Mouse (Mus musculus) G1E (cell line): ENCODE data around the gene Elfn2. TPM values are rescaled to one million over a fixed set of nuclear protein-coding genes. Genes with fewer than 3 reads are reported as not detected.

ENCODE experiments used
- ATAC-seq: 2 replicates; pipeline ENCODE4 v1.8.0; 2016; ENCODE audit warnings: mild to moderate bottlenecking; ENCODE audit not compliant: insufficient number of reproducible peaks, poor library complexity, low FRiP score, severe bottlenecking; ENCODE audit errors: extremely low read depth
- DNase-seq: peaks from one replicate; pipeline ENCODE4 v3.0.0; 2012; ENCODE audit warnings: low spot score
- H3K27me3 ChIP-seq: 2 replicates; pipeline ENCODE4 v1.6.1; 2012; ENCODE audit warnings: mild to moderate bottlenecking, low read length, inconsistent platforms; ENCODE audit not compliant: insufficient read depth
- H3K36me3 ChIP-seq: replicated peaks from 2 replicates; pipeline ENCODE3; 2012; ENCODE audit warnings: mild to moderate bottlenecking, inconsistent platforms
- H3K4me1 ChIP-seq: 2 replicates; pipeline ENCODE4 v1.6.1; 2012; ENCODE audit warnings: low read depth, low read length, inconsistent platforms, mixed read lengths; ENCODE audit not compliant: insufficient read depth
- H3K4me3 ChIP-seq: 2 replicates; pipeline ENCODE4 v1.5.1; 2012; ENCODE audit warnings: low read depth, mild to moderate bottlenecking, inconsistent platforms, low read length, moderate library complexity, mixed read lengths
- H3K9me3 ChIP-seq: replicated peaks from 2 replicates; pipeline ENCODE4 v1.6.1; 2012; ENCODE audit warnings: inconsistent platforms
- CTCF ChIP-seq: IDR thresholded peaks from 2 replicates; pipeline ENCODE4 v1.5.1; 2012; ENCODE audit warnings: low read depth, low read length, inconsistent platforms, mixed read lengths
- GATA1 ChIP-seq: IDR thresholded peaks from 2 replicates; pipeline ENCODE4 v1.6.1; 2012; ENCODE audit warnings: borderline replicate concordance, low read length, inconsistent platforms, mixed read lengths
- GATA2 ChIP-seq: IDR thresholded peaks from 2 replicates; pipeline ENCODE4 v1.6.1; 2012; ENCODE audit warnings: low read depth, low read length, inconsistent platforms, borderline replicate concordance
- POLR2AphosphoS5 ChIP-seq: IDR thresholded peaks from 2 replicates; pipeline ENCODE4 v1.6.1; 2012; ENCODE audit warnings: low read depth, low read length, inconsistent platforms; ENCODE audit not compliant: insufficient replicate concordance
- TAL1 ChIP-seq: conservative IDR thresholded peaks from 2 replicates; pipeline ENCODE4 v1.6.1; 2012; ENCODE audit warnings: low read depth, low read length, inconsistent platforms, mixed read lengths
- polyA plus RNA-seq: library from polyadenylated mRNA; stranded (reverse); fragments of >175 nt; gene quantifications from 2 replicates; pipeline ENCODE4 v1.2.3, GENCODE M21; 2012
- total RNA-seq, 2 experiments: library from RNA; stranded (forward) in 1 of 2; stranded (reverse) in 1 of 2; fragments of 200-1000 nt in 1 of 2; fragments of >200 nt in 1 of 2; fragmentation: Nextera tagmentation in 1 of 2; gene quantifications; 2 replicates each; pipeline ENCODE4 v1.2.3; 2014 to 2017

Gene Elfn2
- total and polyA plus RNA-seq, 3 experiments, result 0.05 TPM; not detected in 2

GRCm38 (mm10) chr15:78692505-78692904, 26.1 kb downstream of the Elfn2 start:
- no peaks in the 10 kb centered on the region for H3K36me3 ChIP-seq
- peaks cover 23% of the 10 kb centered on the region for H3K27me3 ChIP-seq
- ATAC-seq (no peak), DNase-seq (no peak)
- H3K9me3 ChIP-seq, result no peaks in the 10 kb centered on the region
- H3K4me3 ChIP-seq, result no peak overlapping the region
- TF ChIP-seq POLR2AphosphoS5 (no peak), GATA1 (no peak), TAL1 (no peak), CTCF (no peak), GATA2 (no peak)
- H3K4me1 ChIP-seq, result no peaks in the 10 kb centered on the region

GRCm38 (mm10) chr15:78690716-78691115, 27.9 kb downstream of the Elfn2 start:
- TF ChIP-seq TAL1, result no peak
- no peak for TF ChIP-seq POLR2AphosphoS5
- TF ChIP-seq GATA1, result no peak
- no peak for TF ChIP-seq CTCF
- no peak for TF ChIP-seq GATA2
- Histone ChIP-seq H3K4me3 (no peak overlapping the region), H3K36me3 (no peaks in the 10 kb centered on the region), H3K9me3 (no peaks in the 10 kb centered on the region), H3K4me1 (no peaks in the 10 kb centered on the region), H3K27me3 (peaks cover 26% of the 10 kb centered on the region)
- no peak for DNase-seq
- no peak for ATAC-seq

GRCm38 (mm10) chr15:78686910-78687309, 31.7 kb downstream of the Elfn2 start:
- H3K36me3 ChIP-seq, result no peaks in the 10 kb centered on the region
- TF ChIP-seq CTCF (no peak), GATA2 (no peak), GATA1 (no peak), TAL1 (no peak), POLR2AphosphoS5 (no peak)
- no peak for ATAC-seq
- H3K4me1 ChIP-seq, result no peaks in the 10 kb centered on the region
- no peaks in the 10 kb centered on the region for H3K9me3 ChIP-seq
- no peak for DNase-seq
- no peak overlapping the region for H3K4me3 ChIP-seq
- H3K27me3 ChIP-seq, result peaks cover 26% of the 10 kb centered on the region

DNA sequence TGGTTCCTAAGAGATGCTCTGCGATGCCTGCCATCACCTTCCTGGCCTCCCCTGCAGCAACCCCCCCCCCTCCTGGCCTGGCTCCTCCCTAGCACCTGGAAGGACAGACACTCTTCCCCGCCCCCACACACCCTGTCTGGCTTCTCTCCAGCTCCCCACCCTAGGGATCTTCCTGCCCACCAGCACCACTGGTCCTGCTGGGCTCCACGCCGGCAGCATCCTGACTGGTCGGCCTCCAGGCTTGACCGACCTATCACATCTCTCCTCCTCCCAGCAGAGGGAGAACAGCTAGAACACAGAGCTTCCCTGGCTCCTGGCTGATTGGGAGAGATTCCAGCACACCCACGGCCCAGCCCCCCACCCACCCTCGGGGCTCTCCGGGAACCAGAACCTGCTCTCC, 34.5 kb downstream of the Elfn2 start:
- TF ChIP-seq GATA1, result no peak
- TF ChIP-seq GATA2, result no peak
- TF ChIP-seq POLR2AphosphoS5, result no peak
- TF ChIP-seq TAL1, result no peak
- no peak for TF ChIP-seq CTCF
- Histone ChIP-seq H3K27me3 (peaks cover 18% of the 10 kb centered on the region), H3K36me3 (no peaks in the 10 kb centered on the region), H3K4me3 (no peak overlapping the region), H3K4me1 (no peaks in the 10 kb centered on the region), H3K9me3 (no peaks in the 10 kb centered on the region)
- ATAC-seq (no peak), DNase-seq (no peak)

GRCm38 (mm10) chr15:78683474-78683873, 35.1 kb downstream of the Elfn2 start:
- Histone ChIP-seq H3K4me3 (no peak overlapping the region), H3K9me3 (no peaks in the 10 kb centered on the region), H3K4me1 (no peaks in the 10 kb centered on the region), H3K27me3 (peaks cover 16% of the 10 kb centered on the region; the same call in 1 of the 2 replicates), H3K36me3 (no peaks in the 10 kb centered on the region)
- TF ChIP-seq CTCF (no peak), GATA1 (no peak), GATA2 (no peak), TAL1 (no peak), POLR2AphosphoS5 (no peak)
- ATAC-seq (no peak), DNase-seq (no peak)

GRCm38 (mm10) chr15:78681781-78682180, 36.8 kb downstream of the Elfn2 start:
- Histone ChIP-seq H3K4me3 (no peak overlapping the region), H3K4me1 (no peaks in the 10 kb centered on the region), H3K9me3 (no peaks in the 10 kb centered on the region), H3K36me3 (no peaks in the 10 kb centered on the region), H3K27me3 (peaks cover 10% of the 10 kb centered on the region; the same call in 1 of the 2 replicates)
- TF ChIP-seq CTCF (no peak), POLR2AphosphoS5 (no peak), TAL1 (no peak), GATA1 (no peak), GATA2 (no peak)
- DNase-seq (no peak), ATAC-seq (no peak)

DNA sequence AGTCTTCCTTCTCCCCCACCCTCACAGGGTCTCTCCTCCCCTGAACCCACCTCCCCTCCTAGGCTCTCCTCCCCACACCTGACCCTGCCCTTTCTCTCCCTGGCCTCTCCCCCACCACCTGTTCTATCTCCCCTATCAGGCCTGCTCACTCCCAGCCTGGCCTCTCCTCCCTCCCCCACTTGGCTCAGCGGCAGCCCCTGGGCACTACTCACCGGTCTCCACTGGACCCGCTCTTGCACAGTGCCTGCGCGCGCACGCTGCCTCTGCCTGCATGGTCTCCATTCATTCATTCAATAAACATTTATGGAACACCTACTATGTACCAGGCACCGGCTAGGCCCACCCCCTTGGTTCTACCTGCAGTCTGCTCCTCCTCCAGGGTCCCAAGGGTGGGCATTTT, 37.3 kb downstream of the Elfn2 start:
- H3K36me3 ChIP-seq, result no peaks in the 10 kb centered on the region
- no peak for TF ChIP-seq TAL1
- no peak for TF ChIP-seq POLR2AphosphoS5
- no peak for TF ChIP-seq CTCF
- no peak for TF ChIP-seq GATA2
- TF ChIP-seq GATA1, result no peak
- ATAC-seq (no peak), DNase-seq (no peak)
- no peaks in the 10 kb centered on the region for H3K9me3 ChIP-seq
- H3K27me3 ChIP-seq, result peaks cover 10% of the 10 kb centered on the region; the same call in 1 of the 2 replicates
- H3K4me1 ChIP-seq, result no peaks in the 10 kb centered on the region
- no peak overlapping the region for H3K4me3 ChIP-seq
